ENCODE assay signal across 17 mouse cellular contexts in the genomic region with DNA sequence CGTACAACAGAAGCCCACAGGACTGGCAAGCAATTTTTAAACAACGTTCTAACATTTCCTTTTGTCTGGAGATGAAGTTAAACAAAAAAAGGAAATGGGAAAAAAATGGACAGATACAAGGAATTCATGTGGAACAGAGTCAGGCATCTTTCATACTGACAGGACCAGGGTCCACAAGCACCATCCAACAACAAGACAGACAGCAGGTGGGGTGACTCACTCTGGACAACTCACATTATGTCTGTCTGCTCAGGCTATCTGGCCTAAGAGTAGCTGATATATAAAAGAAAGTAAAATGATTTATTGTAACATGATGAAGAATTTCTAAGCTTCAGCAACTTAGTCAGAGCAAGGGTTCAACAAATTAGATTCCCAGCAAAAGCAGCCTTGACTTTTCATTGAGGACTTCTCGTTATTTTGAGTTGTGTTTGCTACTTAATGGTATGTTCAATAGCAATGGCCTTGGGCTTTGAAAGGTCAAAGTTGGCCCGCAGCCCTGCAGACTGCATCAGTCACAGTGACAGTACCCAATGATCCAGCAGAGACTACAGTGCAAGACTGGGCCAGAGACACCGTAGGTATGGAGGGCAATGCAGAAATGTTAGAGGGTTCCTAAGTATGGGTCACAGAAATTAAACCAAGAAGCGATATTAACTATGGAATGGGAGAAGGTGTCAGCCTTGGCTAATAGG.
"Had no signal": no experiment of that assay in that cellular context is flagged by ENCODE, and none has a peak within 500 bp of the region (broad histone marks: within the 10 kb centered on the region; RNA-seq: fewer than 3 reads in every experiment).

No protein-coding gene starts in this region.

- H3K27ac ChIP-seq: layer of hippocampus, adult 2 months; limb, embryonic 12.5 days; liver, embryonic 13.5 days; midbrain, embryonic 10.5 days; neural tube, embryonic 15.5 days had no signal

- H3K27me3 ChIP-seq: limb, embryonic 12.5 days; liver, embryonic 13.5 days; neural tube, embryonic 15.5 days had no signal

- H3K4me1 ChIP-seq: liver, embryonic 13.5 days; midbrain, embryonic 10.5 days; neural tube, embryonic 15.5 days had no signal

- H3K4me2 ChIP-seq: limb, embryonic 12.5 days; liver, embryonic 13.5 days; neural tube, embryonic 15.5 days had no signal

- ATAC-seq: intestine, embryonic 16.5 days; liver, postnatal 0 days; lung, postnatal 0 days had no signal

- H3K9ac ChIP-seq: limb, embryonic 12.5 days; liver, embryonic 13.5 days; liver, postnatal 0 days; neural tube, embryonic 15.5 days had no signal

- H3K9me3 ChIP-seq: limb, embryonic 12.5 days; liver, embryonic 13.5 days; midbrain, embryonic 10.5 days; neural tube, embryonic 15.5 days had no signal

- H3K4me3 ChIP-seq: layer of hippocampus, adult 2 months; limb, embryonic 12.5 days; liver, embryonic 13.5 days; midbrain, embryonic 10.5 days; myocyte; neural tube, embryonic 15.5 days had no signal

- DNase-seq: kidney, adult 8-10 months; kidney, postnatal 25 days; liver; liver, embryonic 13.5 days; liver, postnatal 0 days; lung, postnatal 36 days; right cerebral cortex, adult 18-20 months; right cerebral cortex, postnatal 25 days; thymus, adult 18-20 months; thymus, postnatal 14 days had no signal
